ENCODE assay signal across 8 mouse cellular contexts in the genomic region with DNA sequence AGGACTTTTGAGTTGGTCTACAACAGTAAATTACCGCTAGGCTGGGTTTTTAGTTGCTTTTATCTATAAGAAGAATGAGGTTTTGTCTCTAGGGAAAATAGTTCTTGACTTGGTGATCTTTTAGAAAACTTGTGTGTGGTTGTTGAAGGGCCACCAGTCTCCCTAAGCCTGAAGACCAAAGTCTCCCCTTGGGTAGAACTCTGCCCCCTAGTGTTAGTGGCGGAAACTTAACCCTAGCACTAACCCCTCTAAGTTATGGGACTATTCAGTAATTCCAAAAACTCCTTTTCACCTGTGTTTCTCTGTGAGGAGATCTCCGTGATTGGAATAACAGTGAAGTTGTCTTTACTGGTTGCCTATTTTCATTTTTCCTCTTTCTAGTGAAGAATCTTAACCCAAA. TPM values are rescaled to one million over a fixed set of nuclear protein-coding genes. Genes with fewer than 3 reads are reported as not detected.
DNase-seq lines count a peak whose midpoint lies in the region; ATAC-seq lines count a peak whose summit lies in the region.

No protein-coding gene starts in this region.

- no peaks in the 10 kb centered on the region for H3K27me3 ChIP-seq in embryonic facial prominence, embryonic 12.5 days
- no peaks in the 10 kb centered on the region for H3K27me3 ChIP-seq in intestine, embryonic 14.5 days (replicated peaks; ENCODE audit: control insufficient read depth, insufficient read depth, low read length)
- peaks cover 27% of the 10 kb centered on the region for H3K27me3 ChIP-seq in liver, embryonic 16.5 days (ENCODE audit: control insufficient read depth, insufficient read depth, low read depth, low read length)

- H3K27ac ChIP-seq in embryonic facial prominence, embryonic 12.5 days: no peak overlapping the region
- H3K27ac ChIP-seq in intestine, embryonic 14.5 days (ENCODE audit: low read depth): no peak overlapping the region
- H3K27ac ChIP-seq in liver, embryonic 16.5 days (ENCODE audit: low read length): no peak overlapping the region

- peaks cover 26% of the 10 kb centered on the region for H3K4me1 ChIP-seq in embryonic facial prominence, embryonic 12.5 days
- H3K4me1 ChIP-seq in intestine, embryonic 14.5 days (replicated peaks; ENCODE audit: control insufficient read depth, insufficient read depth, low read length): peaks cover 35% of the 10 kb centered on the region
- peaks cover 8% of the 10 kb centered on the region for H3K4me1 ChIP-seq in liver, embryonic 16.5 days (ENCODE audit: control insufficient read depth, low read depth, low read length)

- intact Hi-C loops in left cerebral cortex, postnatal 25 days (cut with DNase I): no loop called here

- H3K4me3 ChIP-seq in embryonic facial prominence, embryonic 12.5 days: peak overlapping the region; percentile 73
- H3K4me3 ChIP-seq in intestine, embryonic 14.5 days (ENCODE audit: low read depth, low read length): peak overlapping the region; percentile 82
- peak overlapping the region; percentile 71; the same call in 1 of the 2 replicates for H3K4me3 ChIP-seq in liver, embryonic 16.5 days (ENCODE audit: low read depth, low read length)

- H3K36me3 ChIP-seq in embryonic facial prominence, embryonic 12.5 days: no peaks in the 10 kb centered on the region
- no peaks in the 10 kb centered on the region for H3K36me3 ChIP-seq in intestine, embryonic 14.5 days (ENCODE audit: control insufficient read depth, insufficient read depth, low read length)
- H3K36me3 ChIP-seq in liver, embryonic 16.5 days (ENCODE audit: control insufficient read depth, insufficient read depth): no peaks in the 10 kb centered on the region

- DNase-seq in urinary bladder, postnatal 14 days (ENCODE audit: low spot score): peak; percentile 47
- no peak for DNase-seq in urinary bladder, postnatal 25 days (ENCODE audit: low spot score)
- DNase-seq in intestine, embryonic 14.5 days (ENCODE audit: low spot score): no peak
- DNase-seq in spleen, postnatal 36 days (ENCODE audit: low spot score in 2 of 2): peak; percentile 50 to 53
- no peak for DNase-seq in left cerebral cortex, postnatal 25 days (ENCODE audit: low spot score in 2 of 2)
- DNase-seq in frontal cortex, postnatal 25 days (ENCODE audit: low spot score in 2 of 2): no peak

- H3K4me2 ChIP-seq in embryonic facial prominence, embryonic 12.5 days (replicated peaks): peak overlapping the region; percentile 68
- H3K4me2 ChIP-seq in intestine, embryonic 14.5 days (ENCODE audit: low read length): peak overlapping the region; percentile 58
- peak overlapping the region; percentile 81; the same call in 1 of the 2 replicates for H3K4me2 ChIP-seq in liver, embryonic 16.5 days (ENCODE audit: low read depth, low read length)

- H3K9me3 ChIP-seq in embryonic facial prominence, embryonic 12.5 days: no peaks in the 10 kb centered on the region
- no peaks in the 10 kb centered on the region for H3K9me3 ChIP-seq in intestine, embryonic 14.5 days (ENCODE audit: control insufficient read depth, low read length)
- H3K9me3 ChIP-seq in liver, embryonic 16.5 days (replicated peaks; ENCODE audit: control insufficient read depth, low read length): no peaks in the 10 kb centered on the region

- no peak for ATAC-seq in embryonic facial prominence, embryonic 12.5 days (ENCODE audit: insufficient number of reproducible peaks, insufficient read depth, low FRiP score, low TSS enrichment)
- ATAC-seq in intestine, embryonic 14.5 days (replicated peaks; ENCODE audit: low FRiP score, low TSS enrichment, low read depth): no peak
- no peak for ATAC-seq in liver, embryonic 16.5 days (ENCODE audit: low read depth)

- 42% methylated on average over 3 of the region's 3 CpGs for WGBS in embryonic facial prominence, embryonic 12.5 days
- WGBS in intestine, embryonic 14.5 days: 49% methylated on average over 3 of the region's 3 CpGs
- WGBS in liver, embryonic 16.5 days (ENCODE audit: insufficient replicate concordance): 27% methylated on average over 3 of the region's 3 CpGs

- no peak overlapping the region for H3K9ac ChIP-seq in embryonic facial prominence, embryonic 12.5 days
- no peak overlapping the region; the same call in 1 of the 2 replicates for H3K9ac ChIP-seq in intestine, embryonic 14.5 days (ENCODE audit: low read length)
- H3K9ac ChIP-seq in liver, embryonic 16.5 days (ENCODE audit: low read depth, low read length): no peak overlapping the region

RNA-seq across cellular contexts. Expression of gene Myo10, which starts 1.9 kb away (rescaled TPM):
- 37.7 and 39.8 TPM in 2 replicates for polyA plus RNA-seq in embryonic facial prominence, embryonic 12.5 days (2016; fragmentation: Nextera tagmentation; extraction: Ambion mirVana)
- 32.5 and 35.5 TPM in 2 replicates for polyA plus RNA-seq in intestine, embryonic 14.5 days (2014; fragmentation: Nextera tagmentation; extraction: Ambion mirVana)
- 3.4 and 4.5 TPM in 2 replicates for polyA plus RNA-seq in liver, embryonic 16.5 days (2015; fragmentation: Nextera tagmentation; extraction: Ambion mirVana)
- total RNA-seq in left cerebral cortex, postnatal 25 days (2021): 10 to 100 TPM; 39.3 to 39.6 TPM

Comparison
In these comparisons a context has a peak if more than half of its experiments do, and no peak if none do; other contexts are left out.
1. DNase-seq: peak in urinary bladder, postnatal 14 days (single experiment) and spleen, postnatal 36 days (2 of 2); none in urinary bladder, postnatal 25 days (single experiment), intestine, embryonic 14.5 days (single experiment), left cerebral cortex, postnatal 25 days (0 of 2) and frontal cortex, postnatal 25 days (0 of 2).
2. Peak in every context shown above with its lines, with median percentiles within 50 percentile points of each other: H3K4me2 ChIP-seq and H3K4me3 ChIP-seq.